8 mouse cellular contexts compared by ENCODE assay signal in the genomic region with DNA sequence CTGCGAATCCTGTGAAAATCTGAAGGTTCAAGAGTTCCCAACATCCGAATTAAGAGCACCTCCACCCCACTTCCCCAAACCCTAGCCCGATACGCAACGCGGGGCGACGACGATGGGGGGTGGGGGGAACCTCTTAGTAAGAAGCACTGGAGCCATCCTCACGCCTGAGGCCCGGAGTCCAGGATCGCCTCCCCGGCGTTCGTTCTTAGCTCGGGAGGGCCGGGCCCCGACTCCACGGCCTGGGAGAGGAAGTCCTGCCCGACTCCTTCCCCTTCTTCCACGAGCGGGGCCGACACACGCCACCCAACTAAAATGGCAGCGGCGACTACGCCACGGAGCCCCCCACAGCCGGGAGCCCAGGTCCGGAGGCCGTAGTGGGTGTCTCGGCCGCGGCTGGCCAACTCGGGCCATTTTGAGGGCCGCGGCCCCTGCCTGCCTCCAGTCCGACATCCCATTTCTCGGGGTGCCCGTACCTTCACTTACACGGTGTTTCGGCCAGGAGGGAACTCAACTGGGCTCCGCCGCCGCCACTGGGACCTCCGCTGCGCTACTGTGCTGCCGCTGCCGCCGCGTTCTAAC. TPM values are rescaled to one million over a fixed set of nuclear protein-coding genes. Genes with fewer than 3 reads are reported as not detected.
DNase-seq lines count a peak whose midpoint lies in the region; ATAC-seq and TF ChIP-seq lines count a peak whose summit lies in the region.

No protein-coding gene starts in this region.

- peak; percentile 17 for ATAC-seq in CD4-positive, CD25-positive, alpha-beta regulatory T cell, adult 4 months
- ATAC-seq in limb, embryonic 12.5 days (ENCODE audit: insufficient number of reproducible peaks, insufficient read depth, low FRiP score, low TSS enrichment, low read depth) = peak; percentile 43
- peak; percentile 34 for ATAC-seq in midbrain, embryonic 14.5 days (ENCODE audit: low FRiP score, low TSS enrichment)

- peaks cover 14% of the 10 kb centered on the region; the same call in 1 of the 2 replicates for H3K36me3 ChIP-seq in limb, embryonic 12.5 days
- peaks cover 11% of the 10 kb centered on the region; the same call in 1 of the 2 replicates for H3K36me3 ChIP-seq in midbrain, embryonic 14.5 days (ENCODE audit: control insufficient read depth, insufficient read depth, low read length)
- no peaks in the 10 kb centered on the region for H3K36me3 ChIP-seq in testis, adult 2 months (ENCODE audit: control insufficient read depth, insufficient read depth, low read length)

- peak; percentile 6 for DNase-seq in gastrocnemius, adult 18-20 months (ENCODE audit: low spot score)
- DNase-seq in gastrocnemius, postnatal 10 days = no peak
- DNase-seq in heart, postnatal 4 days = peak; percentile 28
- DNase-seq in midbrain, embryonic 14.5 days = peak; percentile 46

- H3K27me3 ChIP-seq in limb, embryonic 12.5 days = peaks cover 16% of the 10 kb centered on the region
- no peaks in the 10 kb centered on the region for H3K27me3 ChIP-seq in midbrain, embryonic 14.5 days (ENCODE audit: control insufficient read depth, insufficient read depth, low read length)
- H3K27me3 ChIP-seq in testis, adult 2 months (ENCODE audit: control insufficient read depth, insufficient read depth, low read length) = no peaks in the 10 kb centered on the region

- no peaks in the 10 kb centered on the region for H3K9me3 ChIP-seq in limb, embryonic 12.5 days
- no peaks in the 10 kb centered on the region for H3K9me3 ChIP-seq in midbrain, embryonic 14.5 days (ENCODE audit: control insufficient read depth, low read length)

- WGBS in limb, embryonic 12.5 days = 23% methylated on average over 46 of the region's 51 CpGs
- 25% methylated on average over 51 of the region's 51 CpGs for WGBS in midbrain, embryonic 14.5 days

- H3K9ac ChIP-seq in limb, embryonic 12.5 days (replicated peaks) = peak overlapping the region; percentile 87
- peak overlapping the region; percentile 71 for H3K9ac ChIP-seq in midbrain, embryonic 14.5 days (replicated peaks; ENCODE audit: low read length)

- TF ChIP-seq POLR2A in cortical plate, adult 2 months (IDR thresholded peaks at IDR 0.05; ENCODE audit: extremely low read depth, insufficient read depth, low read length) = no peak
- no peak for TF ChIP-seq POLR2A in testis, adult 2 months (IDR thresholded peaks at IDR 0.05; ENCODE audit: control insufficient read depth, low read depth, low read length)

- no peak for TF ChIP-seq CTCF in cortical plate, adult 2 months (IDR thresholded peaks at IDR 0.05; ENCODE audit: extremely low read depth, insufficient read depth, low read length)
- TF ChIP-seq CTCF in testis, adult 2 months (IDR thresholded peaks at IDR 0.05; ENCODE audit: control insufficient read depth, insufficient read depth, insufficient replicate concordance, low read depth, low read length) = no peak

- H3K4me3 ChIP-seq in cortical plate, adult 2 months (ENCODE audit: insufficient read depth, low read length) = peak overlapping the region; percentile 97
- peak overlapping the region; percentile 72 for H3K4me3 ChIP-seq in limb, embryonic 12.5 days (replicated peaks)
- H3K4me3 ChIP-seq in midbrain, embryonic 14.5 days (replicated peaks; ENCODE audit: low read depth, low read length) = peak overlapping the region; percentile 67
- peak overlapping the region; percentile 93 for H3K4me3 ChIP-seq in testis, adult 2 months (ENCODE audit: control insufficient read depth, low read depth, low read length)

- peak overlapping the region; percentile 55 for H3K4me2 ChIP-seq in limb, embryonic 12.5 days
- H3K4me2 ChIP-seq in midbrain, embryonic 14.5 days (ENCODE audit: low read length) = peak overlapping the region; percentile 62

- peak overlapping the region; percentile 84 for H3K27ac ChIP-seq in cortical plate, adult 2 months (ENCODE audit: insufficient read depth, low read length)
- H3K27ac ChIP-seq in limb, embryonic 12.5 days = peak overlapping the region; percentile 92
- H3K27ac ChIP-seq in midbrain, embryonic 14.5 days (replicated peaks; ENCODE audit: low read depth, low read length) = peak overlapping the region; percentile 93
- peak overlapping the region; percentile 91 for H3K27ac ChIP-seq in testis, adult 2 months (ENCODE audit: control insufficient read depth, insufficient read depth, low read depth, low read length)

- no peaks in the 10 kb centered on the region for H3K4me1 ChIP-seq in cortical plate, adult 2 months (ENCODE audit: control insufficient read depth, insufficient read depth, low read length)
- H3K4me1 ChIP-seq in limb, embryonic 12.5 days (replicated peaks) = no peaks in the 10 kb centered on the region
- no peaks in the 10 kb centered on the region for H3K4me1 ChIP-seq in midbrain, embryonic 14.5 days (ENCODE audit: control insufficient read depth, insufficient read depth, low read length)
- no peaks in the 10 kb centered on the region for H3K4me1 ChIP-seq in testis, adult 2 months (ENCODE audit: control insufficient read depth, insufficient read depth, low read length)

RNA-seq across cellular contexts. Expression of gene Rlim, which starts 0.4 kb away (rescaled TPM):
- 10 to 100 TPM; 16.9 to 20.3 TPM for total RNA-seq in gastrocnemius, adult 18-20 months (2021)
- total RNA-seq in gastrocnemius, postnatal 10 days (2021) = 10 to 100 TPM; 26.6 to 29.0 TPM
- polyA plus RNA-seq in CD4-positive, CD25-positive, alpha-beta regulatory T cell, adult 4 months (2017; shearing (Covaris generic)) = 10 to 100 TPM; 28.3 to 32.7 TPM
- polyA plus RNA-seq in cortical plate, adult 2 months (2012; rRNA removed) = 17.0 and 17.3 TPM in 2 replicates
- 10 to 100 TPM; 46.3 to 50.0 TPM for total RNA-seq in heart, postnatal 4 days (2021)
- polyA plus RNA-seq in limb, embryonic 12.5 days (2016; fragmentation: Nextera tagmentation; extraction: Ambion mirVana) = 45.3 and 48.8 TPM in 2 replicates
- polyA plus RNA-seq in midbrain, embryonic 14.5 days (2014; fragmentation: Nextera tagmentation; extraction: Ambion mirVana) = 25.0 and 35.3 TPM in 2 replicates
- polyA plus RNA-seq in testis, adult 2 months (2012; rRNA removed) = 5.0 and 7.1 TPM in 2 replicates
